Mouse (Mus musculus): ENCODE measurements at regions not wholly inside any gene's neighbourhood (a gene's known extent, or its start where the extent isn't known, plus 50 kb on each side); places are given as distances from the start of the nearest gene placed in this dataset.
"Not testable (repeated sequence)": the region's sequence is repeated elsewhere in the genome, so short reads cannot be mapped to it uniquely, and the experiment has no call there.

- H3K36me3 ChIP-seq (ENCODE audit: control insufficient read depth, insufficient read depth, low read length) = no peaks in the 10 kb centered on the region
- H3K27ac ChIP-seq (replicated peaks; ENCODE audit: low read depth, low read length) = no peak overlapping the region
- no peak for DNase-seq (ENCODE audit: low spot score)
- 68% methylated on average over 1 of the region's 1 CpGs for WGBS
- no peak for ATAC-seq (ENCODE audit: low read depth)
- no peak overlapping the region for H3K4me3 ChIP-seq (ENCODE audit: low read depth, low read length)
- no peak overlapping the region for H3K9ac ChIP-seq (ENCODE audit: low read depth, low read length)
- no peaks in the 10 kb centered on the region for H3K27me3 ChIP-seq (replicated peaks; ENCODE audit: control insufficient read depth, insufficient read depth, low read length)
- H3K4me1 ChIP-seq (ENCODE audit: control insufficient read depth, insufficient read depth, low read length) = peaks cover 13% of the 10 kb centered on the region
- no peak overlapping the region for H3K4me2 ChIP-seq (ENCODE audit: low read depth, low read length)
- H3K9me3 ChIP-seq (ENCODE audit: control insufficient read depth, low read length) = no peaks in the 10 kb centered on the region
Observed at GRCm38 (mm10) chr2:166516261-166516660, 197.4 kb downstream of the Prex1 start.

GRCm38 (mm10) chr2:166514664-166515063 is 199.0 kb downstream of the Prex1 start:
- Histone ChIP-seq H3K4me3 (ENCODE audit: low read depth, low read length) (no peak overlapping the region), H3K4me2 (ENCODE audit: low read depth, low read length) (no peak overlapping the region), H3K9ac (ENCODE audit: low read depth, low read length) (no peak overlapping the region), H3K27ac (replicated peaks; ENCODE audit: low read depth, low read length) (no peak overlapping the region), H3K4me1 (ENCODE audit: control insufficient read depth, insufficient read depth, low read length) (peaks cover 15% of the 10 kb centered on the region), H3K9me3 (ENCODE audit: control insufficient read depth, low read length) (no peaks in the 10 kb centered on the region), H3K27me3 (replicated peaks; ENCODE audit: control insufficient read depth, insufficient read depth, low read length) (no peaks in the 10 kb centered on the region), H3K36me3 (ENCODE audit: control insufficient read depth, insufficient read depth, low read length) (no peaks in the 10 kb centered on the region)
- WGBS = 66% methylated on average over 8 of the region's 8 CpGs
- DNase-seq (ENCODE audit: low spot score) (no peak), ATAC-seq (ENCODE audit: low read depth) (no peak)

DNA sequence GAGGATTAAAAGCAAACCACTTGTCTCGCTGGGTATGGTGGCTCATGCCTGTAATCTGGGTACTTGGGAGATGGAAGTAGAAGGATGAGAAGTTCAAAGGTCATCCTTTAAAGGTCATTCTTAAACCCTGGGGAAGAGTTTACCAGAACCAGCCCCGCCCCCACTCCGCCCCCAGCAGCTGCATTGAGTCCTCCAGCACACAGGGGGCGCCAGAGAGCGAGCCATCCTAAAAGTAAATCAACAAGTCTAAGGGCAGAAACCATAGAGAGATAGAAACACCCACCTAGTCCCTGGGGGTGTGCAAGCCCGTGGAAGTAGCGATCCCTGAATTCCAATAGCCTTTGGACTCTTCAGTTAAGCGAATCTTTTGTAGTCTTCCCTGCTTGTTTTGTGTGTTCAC is 201.1 kb downstream of the Prex1 start:
- ATAC-seq (ENCODE audit: low read depth) (no peak), DNase-seq (ENCODE audit: low spot score) (no peak)
- Histone ChIP-seq H3K9ac (ENCODE audit: low read depth, low read length) (no peak overlapping the region), H3K27ac (replicated peaks; ENCODE audit: low read depth, low read length) (no peak overlapping the region), H3K27me3 (replicated peaks; ENCODE audit: control insufficient read depth, insufficient read depth, low read length) (no peaks in the 10 kb centered on the region), H3K4me3 (ENCODE audit: low read depth, low read length) (no peak overlapping the region), H3K36me3 (ENCODE audit: control insufficient read depth, insufficient read depth, low read length) (no peaks in the 10 kb centered on the region), H3K4me1 (ENCODE audit: control insufficient read depth, insufficient read depth, low read length) (peaks cover 13% of the 10 kb centered on the region), H3K9me3 (ENCODE audit: control insufficient read depth, low read length) (peaks cover 8% of the 10 kb centered on the region; the same call in 1 of the 2 replicates), H3K4me2 (ENCODE audit: low read depth, low read length) (no peak overlapping the region)
- WGBS = 82% methylated on average over 8 of the region's 8 CpGs

GRCm38 (mm10) chr2:166511477-166511876 is 202.2 kb downstream of the Prex1 start:
- not testable (repeated sequence) for ATAC-seq (ENCODE audit: low read depth); H3K27ac ChIP-seq (replicated peaks; ENCODE audit: low read depth, low read length); H3K4me1 ChIP-seq (ENCODE audit: control insufficient read depth, insufficient read depth, low read length); H3K27me3 ChIP-seq (replicated peaks; ENCODE audit: control insufficient read depth, insufficient read depth, low read length); H3K4me2 ChIP-seq (ENCODE audit: low read depth, low read length); H3K9me3 ChIP-seq (ENCODE audit: control insufficient read depth, low read length); DNase-seq (ENCODE audit: low spot score); H3K36me3 ChIP-seq (ENCODE audit: control insufficient read depth, insufficient read depth, low read length); H3K4me3 ChIP-seq (ENCODE audit: low read depth, low read length); H3K9ac ChIP-seq (ENCODE audit: low read depth, low read length)
- WGBS = 47% methylated on average over 3 of the region's 3 CpGs

GRCm38 (mm10) chr2:166510776-166511175 is 202.9 kb downstream of the Prex1 start:
- Histone ChIP-seq H3K4me1 (ENCODE audit: control insufficient read depth, insufficient read depth, low read length) (peaks cover 7% of the 10 kb centered on the region; the same call in 1 of the 2 replicates), H3K9ac (ENCODE audit: low read depth, low read length) (no peak overlapping the region), H3K4me2 (ENCODE audit: low read depth, low read length) (no peak overlapping the region), H3K4me3 (ENCODE audit: low read depth, low read length) (no peak overlapping the region), H3K27ac (replicated peaks; ENCODE audit: low read depth, low read length) (no peak overlapping the region), H3K9me3 (ENCODE audit: control insufficient read depth, low read length) (peaks cover 8% of the 10 kb centered on the region; the same call in 1 of the 2 replicates), H3K27me3 (replicated peaks; ENCODE audit: control insufficient read depth, insufficient read depth, low read length) (no peaks in the 10 kb centered on the region), H3K36me3 (ENCODE audit: control insufficient read depth, insufficient read depth, low read length) (no peaks in the 10 kb centered on the region)
- DNase-seq (ENCODE audit: low spot score) (no peak), ATAC-seq (ENCODE audit: low read depth) (no peak)
- WGBS = 77% methylated on average over 4 of the region's 4 CpGs

DNA sequence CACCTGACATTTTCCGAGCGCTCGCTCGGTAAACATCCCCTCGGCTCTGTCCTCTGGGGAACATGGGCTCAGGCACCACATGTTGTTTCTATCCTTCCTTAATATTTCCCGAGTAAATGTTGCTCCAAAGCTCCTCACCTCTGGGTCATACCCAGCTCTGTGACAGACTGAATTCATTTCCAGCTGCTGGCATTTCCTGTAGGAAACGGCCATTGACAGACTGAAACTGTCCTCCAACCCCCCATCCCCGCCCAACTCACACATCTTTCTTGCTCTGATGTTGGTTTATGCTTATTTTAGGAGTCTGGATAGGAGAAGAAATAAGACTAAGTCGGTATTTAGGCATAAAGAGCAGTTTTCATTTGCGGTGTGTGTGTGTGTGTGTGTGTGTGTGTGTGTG is 204.0 kb downstream of the Prex1 start:
- 40% methylated on average over 10 of the region's 10 CpGs for WGBS
- H3K4me1 ChIP-seq (ENCODE audit: control insufficient read depth, insufficient read depth, low read length) = peaks cover 18% of the 10 kb centered on the region
- no peaks in the 10 kb centered on the region for H3K36me3 ChIP-seq (ENCODE audit: control insufficient read depth, insufficient read depth, low read length)
- ATAC-seq (ENCODE audit: low read depth) = no peak
- H3K27me3 ChIP-seq (replicated peaks; ENCODE audit: control insufficient read depth, insufficient read depth, low read length) = no peaks in the 10 kb centered on the region
- DNase-seq (ENCODE audit: low spot score) = no peak
- no peak overlapping the region for H3K4me2 ChIP-seq (ENCODE audit: low read depth, low read length)
- 0 out of 2 replicates have a peak overlapping the region, but pooled peaks have one; percentile 2 for H3K27ac ChIP-seq (replicated peaks; ENCODE audit: low read depth, low read length)
- peaks cover 8% of the 10 kb centered on the region; the same call in 1 of the 2 replicates for H3K9me3 ChIP-seq (ENCODE audit: control insufficient read depth, low read length)
- H3K4me3 ChIP-seq (ENCODE audit: low read depth, low read length) = no peak overlapping the region
- no peak overlapping the region for H3K9ac ChIP-seq (ENCODE audit: low read depth, low read length)

DNA sequence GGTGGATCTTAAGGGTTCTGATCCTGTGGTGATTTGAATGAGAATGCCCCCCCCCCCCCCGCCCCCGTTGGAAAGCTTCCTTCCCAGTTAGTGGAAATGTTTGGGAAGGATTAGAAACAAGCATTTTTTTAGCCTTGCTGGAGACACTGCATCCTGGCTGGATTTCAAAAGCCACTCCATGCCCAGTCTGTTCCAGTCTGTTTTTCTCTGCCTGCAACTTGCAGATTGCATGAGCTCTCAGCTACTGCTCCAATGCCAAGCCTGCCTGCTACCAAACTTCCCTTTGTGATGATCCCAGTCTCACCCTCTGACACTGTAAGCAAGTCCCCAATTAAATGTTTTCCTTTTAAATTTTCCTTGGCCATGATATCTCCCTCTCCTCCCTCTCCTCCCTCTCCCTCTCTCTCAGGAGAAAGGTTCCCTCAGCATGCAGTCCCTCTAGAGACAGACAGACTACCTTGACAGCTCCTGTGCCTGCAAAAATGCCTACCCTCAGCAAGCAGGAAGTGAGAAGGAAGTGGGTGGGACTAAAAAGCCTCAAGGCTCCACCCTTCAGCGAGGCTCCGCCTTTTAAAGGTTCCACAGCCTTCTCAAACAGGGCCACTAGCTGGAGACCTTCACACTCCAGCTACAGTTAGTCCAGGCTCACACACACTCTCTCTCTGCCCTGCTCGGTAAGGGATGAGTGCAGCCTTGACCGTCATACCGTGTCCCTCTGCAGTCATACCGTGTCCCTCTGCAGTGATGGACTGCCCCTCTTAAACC is 204.8 kb downstream of the Prex1 start:
- WGBS = 81% methylated on average over 8 of the region's 8 CpGs
- ATAC-seq (ENCODE audit: low read depth) = no peak

GRCm38 (mm10) chr2:166505309-166505708 is 208.3 kb downstream of the Prex1 start:
- DNase-seq (ENCODE audit: low spot score) (peak; percentile 81), ATAC-seq (ENCODE audit: low read depth) (peak; percentile 74; the same call in 1 of the 2 replicates)
- Histone ChIP-seq H3K9me3 (ENCODE audit: control insufficient read depth, low read length) (peaks cover 9% of the 10 kb centered on the region; the same call in 1 of the 2 replicates), H3K36me3 (ENCODE audit: control insufficient read depth, insufficient read depth, low read length) (no peaks in the 10 kb centered on the region), H3K4me2 (ENCODE audit: low read depth, low read length) (no peak overlapping the region), H3K4me1 (ENCODE audit: control insufficient read depth, insufficient read depth, low read length) (peaks cover 21% of the 10 kb centered on the region), H3K27ac (replicated peaks; ENCODE audit: low read depth, low read length) (peak overlapping the region; percentile 71), H3K9ac (ENCODE audit: low read depth, low read length) (no peak overlapping the region), H3K4me3 (ENCODE audit: low read depth, low read length) (no peak overlapping the region), H3K27me3 (replicated peaks; ENCODE audit: control insufficient read depth, insufficient read depth, low read length) (no peaks in the 10 kb centered on the region)
- WGBS = 17% methylated on average over 9 of the region's 9 CpGs

More for the DNA sequence above, 204.8 kb downstream of the Prex1 start:
- Histone ChIP-seq H3K9me3 (ENCODE audit: control insufficient read depth, low read length) (peaks cover 8% of the 10 kb centered on the region; the same call in 1 of the 2 replicates), H3K4me1 (ENCODE audit: control insufficient read depth, insufficient read depth, low read length) (peaks cover 26% of the 10 kb centered on the region), H3K27ac (replicated peaks; ENCODE audit: low read depth, low read length) (0 out of 2 replicates have a peak overlapping the region, but pooled peaks have one; percentile 2), H3K9ac (ENCODE audit: low read depth, low read length) (no peak overlapping the region), H3K27me3 (replicated peaks; ENCODE audit: control insufficient read depth, insufficient read depth, low read length) (no peaks in the 10 kb centered on the region), H3K36me3 (ENCODE audit: control insufficient read depth, insufficient read depth, low read length) (no peaks in the 10 kb centered on the region), H3K4me2 (ENCODE audit: low read depth, low read length) (no peak overlapping the region), H3K4me3 (ENCODE audit: low read depth, low read length) (no peak overlapping the region)
- no peak for DNase-seq (ENCODE audit: low spot score)

DNA sequence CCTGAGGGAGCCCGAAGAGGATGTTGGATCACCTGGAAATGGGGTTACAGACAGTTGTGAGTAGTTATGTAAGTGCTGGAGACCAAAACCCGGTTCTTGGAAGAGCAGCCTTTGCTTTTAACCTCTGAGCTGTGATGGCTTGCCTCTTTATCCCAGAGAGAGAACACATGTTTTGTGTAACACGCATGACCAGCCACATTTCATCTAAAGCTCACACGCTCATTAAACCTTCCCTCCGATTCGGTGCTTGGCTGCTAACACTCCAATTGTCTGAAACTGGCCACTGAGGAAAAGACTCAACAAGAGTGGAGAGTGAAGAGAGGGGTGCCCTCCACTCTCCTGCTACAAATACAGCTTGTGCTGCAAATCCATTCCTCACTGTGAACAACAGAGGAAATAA is 210.0 kb downstream of the Prex1 start:
- DNase-seq (ENCODE audit: low spot score) = no peak
- no peaks in the 10 kb centered on the region for H3K27me3 ChIP-seq (replicated peaks; ENCODE audit: control insufficient read depth, insufficient read depth, low read length)
- 43% methylated on average over 6 of the region's 6 CpGs for WGBS
- 0 out of 2 replicates have a peak overlapping the region, but pooled peaks have one; percentile 30 for H3K9ac ChIP-seq (ENCODE audit: low read depth, low read length)
- H3K4me2 ChIP-seq (ENCODE audit: low read depth, low read length) = no peak overlapping the region
- ATAC-seq (ENCODE audit: low read depth) = peak; percentile 18; the same call in 1 of the 2 replicates
- H3K27ac ChIP-seq (replicated peaks; ENCODE audit: low read depth, low read length) = peak overlapping the region; percentile 65
- H3K9me3 ChIP-seq (ENCODE audit: control insufficient read depth, low read length) = peaks cover 7% of the 10 kb centered on the region; the same call in 1 of the 2 replicates
- no peak overlapping the region for H3K4me3 ChIP-seq (ENCODE audit: low read depth, low read length)
- no peaks in the 10 kb centered on the region for H3K36me3 ChIP-seq (ENCODE audit: control insufficient read depth, insufficient read depth, low read length)
- peaks cover 21% of the 10 kb centered on the region for H3K4me1 ChIP-seq (ENCODE audit: control insufficient read depth, insufficient read depth, low read length)
